Mouse (Mus musculus): ENCODE measurements at regions not wholly inside any gene's neighbourhood (a gene's known extent, or its start where the extent isn't known, plus 50 kb on each side); places are given as distances from the start of the nearest gene placed in this dataset.

DNA sequence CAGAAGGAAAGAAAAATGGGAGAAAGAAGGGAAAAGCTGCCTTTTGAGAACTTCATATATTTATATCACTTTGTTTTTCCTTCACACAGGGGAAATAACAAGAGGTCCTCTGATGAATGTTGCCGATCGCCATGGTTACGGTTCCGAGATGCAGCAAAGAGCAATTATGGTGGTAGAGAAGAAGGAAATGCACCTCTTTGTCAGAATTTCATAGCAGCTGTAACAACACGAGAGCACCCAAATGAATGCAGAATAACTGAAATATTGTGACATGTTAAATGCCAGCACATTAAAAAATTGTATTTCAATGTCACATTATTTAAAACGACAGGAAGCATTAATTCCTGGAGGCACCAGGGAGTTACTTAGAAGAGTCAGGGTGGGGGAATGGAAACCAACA lies 279.4 kb downstream of the Mctp2 start:
- no peak for DNase-seq

DNA sequence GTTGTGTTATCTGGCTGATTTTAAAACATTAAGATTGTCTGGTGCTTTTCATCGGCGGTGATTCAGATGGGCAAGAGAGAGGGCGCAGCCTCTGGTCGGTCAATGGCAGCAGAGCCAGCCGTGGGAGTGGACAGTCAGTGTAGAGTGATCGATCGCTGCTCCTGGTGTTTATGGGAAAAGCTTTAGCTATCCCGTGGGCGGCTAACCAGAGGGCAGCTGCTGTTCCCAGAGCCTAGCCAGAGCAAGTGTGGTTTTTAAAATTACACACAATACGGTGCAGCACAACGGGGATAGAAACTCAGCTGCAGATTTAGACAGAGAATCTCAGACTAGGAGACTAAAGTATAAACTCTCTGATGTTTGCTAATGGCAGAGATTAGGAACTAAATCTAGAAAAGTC lies 297.3 kb downstream of the Mctp2 start:
- no peak for DNase-seq

DNA sequence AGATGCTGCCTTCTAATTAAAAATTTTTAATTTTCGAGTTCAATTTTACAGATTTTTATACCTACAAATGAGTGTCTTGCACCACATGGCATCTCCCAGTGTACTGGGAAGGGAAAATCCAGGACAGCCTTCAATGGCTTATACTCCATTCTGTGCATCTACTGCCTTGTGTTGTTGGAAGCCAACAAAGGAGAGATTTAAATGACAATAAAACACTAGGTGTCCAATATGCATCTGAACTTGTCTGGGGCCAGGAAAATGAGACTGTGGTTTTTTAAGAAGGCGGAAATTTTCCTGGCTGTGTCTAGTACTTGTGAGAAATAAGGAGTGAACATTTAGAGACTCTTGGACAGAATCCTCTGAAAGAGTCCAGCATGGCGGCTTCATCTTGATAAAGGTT lies 302.1 kb downstream of the Mctp2 start:
- DNase-seq, result no peak

DNA sequence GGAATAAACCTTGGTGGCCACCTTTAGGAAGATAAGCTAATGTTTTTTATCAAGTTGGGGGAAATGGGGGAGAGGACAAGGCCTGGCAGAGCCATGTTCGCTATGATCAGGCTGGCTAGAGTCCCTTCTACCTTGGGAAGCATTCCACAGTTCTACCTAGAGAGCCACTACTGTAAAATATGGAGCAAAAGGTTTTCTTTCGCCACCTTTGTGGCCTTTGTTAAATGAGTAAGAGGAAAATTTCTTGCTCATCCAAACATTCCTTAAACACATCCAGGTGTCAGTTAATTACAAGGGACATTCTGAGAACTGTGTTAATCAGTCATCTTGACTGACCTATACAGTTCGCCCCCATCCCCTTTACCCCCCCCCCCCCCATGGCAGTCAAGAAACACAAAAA lies 313.9 kb downstream of the Mctp2 start:
- DNase-seq, result no peak

DNA sequence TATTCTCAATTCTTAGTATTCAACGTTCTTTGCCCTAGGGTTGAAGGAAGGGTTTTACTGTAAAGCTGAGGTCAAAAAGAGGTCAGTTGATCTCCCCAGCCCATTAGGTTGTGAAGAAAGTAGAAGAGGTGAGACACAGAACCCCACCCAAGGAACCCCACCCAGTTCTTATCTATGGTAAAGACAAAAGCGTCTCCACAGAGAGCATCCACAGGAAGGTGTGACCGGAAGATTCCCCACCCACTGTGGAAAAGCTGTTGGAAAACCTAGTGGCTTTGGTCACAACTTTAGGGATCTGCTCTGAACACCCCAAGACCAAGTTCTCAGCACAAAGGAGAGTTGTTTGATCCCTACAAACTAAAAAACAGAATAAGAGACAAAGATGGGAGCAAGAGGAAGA lies 314.6 kb downstream of the Mctp2 start:
- DNase-seq, result no peak

DNA sequence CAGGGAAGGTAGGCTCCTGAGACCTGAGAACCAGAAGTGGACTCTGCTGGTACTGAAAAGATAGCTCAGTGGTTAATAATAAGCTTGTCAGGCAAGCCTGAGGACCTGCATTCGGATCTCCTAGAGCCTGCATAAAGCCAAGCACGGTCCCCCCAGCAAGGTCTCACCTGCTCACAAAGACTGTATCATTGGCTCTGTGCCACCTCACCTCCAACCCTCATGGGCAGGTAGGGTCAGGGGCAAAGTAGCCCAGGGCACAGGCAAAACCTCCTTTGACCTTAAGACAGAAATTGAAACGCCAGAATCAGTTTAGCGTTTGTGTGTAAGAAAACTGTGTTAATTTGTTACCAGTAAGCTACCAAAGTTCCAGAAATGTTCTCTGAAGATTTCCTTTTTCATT lies 315.2 kb downstream of the Mctp2 start:
- no peak for DNase-seq

DNA sequence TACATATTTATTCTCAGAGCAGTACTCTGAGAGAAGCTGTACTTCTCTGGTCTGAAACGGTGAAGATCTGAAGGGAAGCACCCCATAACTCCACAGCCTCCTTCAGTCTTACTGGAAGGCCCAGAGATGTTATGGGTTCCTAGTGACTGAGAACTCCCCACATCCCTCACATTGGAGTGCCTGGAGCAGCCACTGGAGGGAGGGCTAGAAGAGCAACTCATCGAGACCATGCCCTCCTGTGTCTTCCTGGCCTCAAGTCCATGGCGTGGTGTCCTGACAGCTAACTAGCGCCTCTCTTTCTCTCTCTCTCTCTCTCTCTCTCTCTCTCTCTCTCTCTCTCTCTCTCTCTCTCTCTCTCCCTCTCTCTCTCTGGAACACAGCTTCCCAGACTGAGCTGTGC lies 340.4 kb downstream of the Mctp2 start:
- no peak for DNase-seq

DNA sequence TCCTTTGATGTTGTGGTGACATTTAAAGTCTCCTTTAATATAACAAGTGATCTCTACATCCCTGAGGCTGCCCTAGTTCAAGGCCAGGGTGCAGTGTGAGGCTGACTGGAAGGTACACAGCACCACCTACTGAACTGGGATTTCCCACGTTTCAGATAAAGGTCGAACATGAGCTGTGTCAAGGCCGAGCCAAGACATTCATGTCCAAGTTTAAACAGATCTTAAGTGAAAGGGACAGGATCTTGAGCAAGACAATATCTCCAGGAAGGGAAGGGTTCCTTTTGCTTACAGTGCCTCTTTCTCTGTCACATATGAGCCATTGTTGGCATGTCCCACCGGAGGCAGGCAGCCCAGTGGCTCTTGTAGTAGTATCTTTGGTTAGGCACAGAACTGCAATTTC lies 343.0 kb downstream of the Mctp2 start:
- DNase-seq, result no peak

DNA sequence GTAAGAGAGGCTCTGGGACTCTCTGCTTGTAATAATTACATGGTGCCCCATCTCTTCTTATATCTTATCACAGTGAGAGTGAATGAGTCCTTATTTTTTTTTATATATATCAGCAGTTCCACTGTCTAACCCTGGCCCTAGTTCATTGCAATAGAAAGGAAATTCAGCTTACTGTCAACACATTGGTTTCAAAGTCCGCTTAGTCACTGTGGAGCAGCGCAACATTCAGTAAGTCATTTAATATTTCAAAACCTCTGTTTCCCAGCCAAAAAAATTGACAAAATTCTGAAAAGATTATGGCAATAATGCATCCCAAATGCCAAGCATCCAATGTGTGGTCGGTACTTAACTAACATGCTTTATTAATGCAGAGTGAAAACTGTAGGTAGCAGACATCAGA lies 343.6 kb downstream of the Mctp2 start:
- DNase-seq, result no peak

DNA sequence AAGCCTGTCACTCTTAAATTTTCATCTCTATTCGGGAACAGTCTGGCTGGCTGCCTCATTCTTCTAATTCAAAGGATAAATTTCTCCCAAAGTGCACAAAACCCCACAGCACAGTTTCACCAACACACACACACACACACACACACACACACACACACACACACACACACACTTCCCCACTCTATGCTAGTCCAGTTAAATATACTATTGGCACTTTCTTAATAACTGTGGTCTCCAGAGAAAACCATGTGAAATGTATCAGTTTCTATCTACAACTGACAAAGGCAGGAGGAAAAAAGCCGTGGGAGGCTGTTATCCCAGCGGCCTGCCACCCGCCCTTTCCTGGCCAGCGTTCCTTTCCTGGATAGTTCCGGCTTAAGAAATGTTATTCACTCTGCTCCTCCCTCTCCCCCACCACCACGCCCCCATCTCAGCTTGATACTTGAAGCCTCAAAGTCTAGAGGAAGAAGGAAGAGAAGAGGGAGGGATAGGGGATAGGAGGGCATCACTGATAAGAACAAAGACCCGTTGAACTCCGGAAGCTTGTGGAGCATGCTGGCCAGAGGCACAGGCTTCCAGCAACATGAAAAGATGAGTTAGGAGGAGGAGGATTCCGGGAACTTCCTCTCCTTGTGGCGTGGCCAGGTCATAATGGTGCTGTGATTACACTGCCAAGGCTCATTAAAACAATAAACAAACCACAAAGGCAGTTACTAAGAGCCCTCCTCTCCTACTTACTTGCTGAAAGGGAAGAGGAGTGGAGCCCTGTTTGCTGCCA lies 345.8 kb downstream of the Mctp2 start:
- peak in 1 of 2 experiments; percentile 4 for DNase-seq

DNA sequence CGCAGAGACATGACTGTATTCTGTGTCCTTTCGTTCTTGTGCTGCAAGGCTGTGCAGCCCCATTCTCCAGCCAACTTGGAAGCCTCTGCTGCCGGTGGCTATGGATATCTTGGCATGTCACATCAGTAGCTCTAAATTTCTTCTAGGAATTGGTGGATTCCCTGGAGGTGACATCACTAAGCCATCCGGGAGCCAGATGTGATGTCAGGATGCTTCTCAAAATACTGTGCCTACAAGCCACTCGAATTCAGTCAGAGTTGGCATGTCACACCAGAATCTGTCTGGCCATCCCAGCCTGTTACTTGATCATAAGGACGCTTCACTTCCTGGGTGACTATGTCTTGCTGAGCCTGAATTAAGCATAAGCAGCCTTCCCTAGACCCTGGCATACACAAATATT lies 359.9 kb downstream of the Mctp2 start:
- no peak for DNase-seq

DNA sequence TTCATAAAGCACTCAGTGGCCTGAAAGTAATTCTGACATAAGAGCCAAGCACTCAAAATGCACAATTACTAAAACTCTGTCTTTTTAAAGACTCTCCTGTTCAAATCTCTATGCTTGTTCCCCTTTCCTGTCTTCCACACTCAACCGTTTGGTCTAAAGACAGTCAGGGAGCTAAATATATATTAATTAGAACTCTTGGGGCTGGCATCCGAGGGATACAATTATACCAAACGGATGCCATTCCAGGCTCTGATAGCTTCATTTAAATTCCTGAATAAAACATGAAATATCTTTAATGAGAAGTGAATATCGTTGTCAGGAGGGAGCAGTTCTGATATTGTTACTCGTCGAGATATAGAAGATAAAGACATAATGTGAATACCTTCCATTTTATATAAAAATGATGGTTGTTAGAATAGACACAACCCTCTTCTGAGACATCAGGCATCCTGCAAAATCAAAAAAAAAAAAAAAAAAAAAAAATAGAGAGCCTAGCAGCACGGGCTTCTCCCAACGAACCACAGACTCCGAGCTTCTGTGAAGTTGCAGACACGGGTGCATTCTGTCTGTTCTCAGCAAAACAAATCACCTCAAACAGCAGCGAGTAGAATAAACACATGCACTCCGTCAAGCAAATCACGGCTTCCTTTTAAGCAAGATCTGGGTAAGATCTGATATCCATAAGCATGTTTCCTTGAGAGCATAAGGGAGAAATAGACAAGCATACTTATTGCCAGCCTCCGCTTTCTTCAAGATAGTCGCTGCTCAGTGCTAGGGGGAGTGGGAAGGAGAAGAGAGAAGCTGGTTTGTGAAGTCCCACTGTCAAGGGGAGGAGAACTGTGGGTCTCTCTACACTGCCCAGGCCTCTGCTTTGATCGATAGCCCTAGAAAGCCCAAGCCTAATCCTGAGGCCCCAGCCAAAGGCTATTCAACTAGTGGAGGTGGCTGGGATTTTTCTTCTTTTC lies 363.0 kb downstream of the Mctp2 start:
- DNase-seq, result no peak

DNA sequence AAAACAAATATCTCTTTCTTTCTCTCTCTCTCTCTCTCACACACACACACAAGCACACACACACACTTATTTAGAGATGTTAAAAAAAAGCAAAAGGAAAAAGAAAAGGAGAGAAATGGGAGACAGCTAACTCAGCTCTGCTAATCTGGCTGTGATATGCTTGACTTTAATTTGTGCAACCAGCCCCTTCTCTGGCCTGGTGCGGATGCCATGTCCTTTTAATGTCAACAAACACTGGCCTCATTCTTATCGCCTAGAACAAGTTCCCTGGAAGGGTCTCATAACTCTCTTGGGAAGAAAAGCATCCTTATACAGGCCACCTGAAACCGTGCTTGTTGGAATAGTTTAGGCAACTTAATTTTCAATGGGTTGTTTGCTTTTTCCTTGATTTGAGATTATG lies 368.7 kb downstream of the Mctp2 start:
- DNase-seq, result no peak

DNA sequence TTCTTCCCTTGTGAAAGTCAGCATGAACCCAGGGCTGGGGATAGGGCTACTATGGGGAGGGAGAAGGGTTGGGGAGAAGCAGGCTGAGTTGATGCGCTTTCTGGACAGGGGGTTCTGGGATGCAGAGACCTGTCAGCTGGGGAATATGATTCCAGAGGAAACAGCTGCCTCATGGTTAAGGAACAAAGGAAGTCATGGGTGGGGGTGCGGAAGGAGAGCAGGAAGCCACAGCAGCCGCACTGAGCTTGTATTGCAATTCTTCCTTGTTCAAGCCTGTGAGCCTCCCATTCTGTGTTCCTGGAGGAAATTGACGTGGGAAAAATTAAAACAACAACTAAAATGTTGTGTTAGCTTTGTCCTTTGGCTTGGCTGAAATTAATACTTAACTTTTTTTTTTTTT lies 369.7 kb downstream of the Mctp2 start:
- no peak for DNase-seq

Measured in cerebellum, postnatal 25 days (tissue).